Mouse (Mus musculus) midbrain, embryonic 16.5 days (tissue): ENCODE results near the gene Celf2. TPM values are rescaled to one million over a fixed set of nuclear protein-coding genes. Genes with fewer than 3 reads are reported as not detected.

Source experiments
- ATAC-seq: fragments of 200-750 bp; cut with Nextera tagmentation; 2 replicates; pipeline ENCODE4 v1.8.0; 2017; ENCODE audit warnings: moderate TSS enrichment
- H3K27ac ChIP-seq: fragments of 300-500 bp; sonication (generic); 2 replicates; pipeline ENCODE4 v1.5.1; 2014; ENCODE audit warnings: mild to moderate bottlenecking, low read length, mixed read lengths
- H3K27me3 ChIP-seq: fragments of 300-500 bp; sonication (generic); 2 replicates; pipeline ENCODE4 v1.6.1; 2014; ENCODE audit warnings: low read depth, low read length, mixed read lengths; ENCODE audit not compliant: control insufficient read depth, insufficient read depth
- H3K36me3 ChIP-seq: fragments of 300-500 bp; sonication (generic); 2 replicates; pipeline ENCODE4 v1.6.1; 2014; ENCODE audit warnings: mild to moderate bottlenecking, low read length, moderate library complexity, mixed read lengths; ENCODE audit not compliant: control insufficient read depth, insufficient read depth
- H3K4me1 ChIP-seq: fragments of 300-500 bp; sonication (generic); 2 replicates; pipeline ENCODE4 v1.6.1; 2014; ENCODE audit warnings: mild to moderate bottlenecking, low read length, mixed read lengths; ENCODE audit not compliant: control insufficient read depth, insufficient read depth
- H3K4me2 ChIP-seq: fragments of 300-500 bp; sonication (generic); 2 replicates; pipeline ENCODE4 v1.6.1; 2014; ENCODE audit warnings: mild to moderate bottlenecking, low read length, mixed read lengths
- H3K4me3 ChIP-seq: fragments of 300-500 bp; sonication (generic); 2 replicates; pipeline ENCODE4 v1.5.1; 2014; ENCODE audit warnings: low read depth, mild to moderate bottlenecking, low read length, moderate library complexity, mixed read lengths
- H3K9ac ChIP-seq: fragments of 300-500 bp; sonication (generic); 2 replicates; pipeline ENCODE4 v1.6.1; 2014; ENCODE audit warnings: low read depth, low read length, mixed read lengths
- H3K9me3 ChIP-seq: fragments of 300-500 bp; sonication (generic); replicated peaks from 2 replicates; pipeline ENCODE4 v1.6.1; 2014; ENCODE audit warnings: mild to moderate bottlenecking, low read length, mixed read lengths; ENCODE audit not compliant: control insufficient read depth, poor library complexity, severe bottlenecking
- WGBS: fragments of 180-500 bp; shearing (Covaris S2); extraction: QIAGEN DNeasy Blood & Tissue Kit; methylation state at CpG from one replicate; pipeline ENCODE4 v1.1.7; 2014; 5-methylcytosine and 5-hydroxymethylcytosine counted together
- polyA plus RNA-seq: library from polyadenylated mRNA; unstranded; fragments of >200 nt; fragmentation: Nextera tagmentation; extraction: Ambion mirVana; gene quantifications from 2 replicates; pipeline ENCODE4 v1.2.1, GENCODE M21; 2015

Celf2 gene
- polyA plus RNA-seq, 1 experiment from 2014 or later = 160 TPM

DNA sequence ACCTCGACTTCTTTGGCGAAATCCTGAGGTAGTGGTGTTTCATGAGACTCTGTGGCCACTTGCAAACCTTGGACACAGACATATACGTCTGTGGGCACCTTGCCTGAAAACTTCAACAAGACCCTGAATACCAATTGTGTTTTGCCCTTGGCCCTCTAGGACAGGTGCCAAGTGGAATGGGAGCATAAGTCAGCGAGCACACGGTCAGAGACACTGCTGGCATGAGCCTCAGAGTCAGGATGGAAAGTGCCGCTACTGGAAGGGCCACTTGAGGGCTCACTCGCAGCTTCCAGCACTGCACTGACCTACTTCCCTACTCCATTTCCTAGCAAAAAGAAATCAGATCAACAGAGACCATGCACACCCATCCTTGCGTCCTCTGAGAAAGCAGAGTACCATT is 783.3 kb downstream of the Celf2 start:
- H3K4me1 ChIP-seq = peaks cover 34% of the 10 kb centered on the region
- H3K36me3 ChIP-seq = no peaks in the 10 kb centered on the region
- no peak overlapping the region for H3K27ac ChIP-seq
- no peak overlapping the region for H3K4me3 ChIP-seq
- whole genome bisulfite sequencing = 76% methylated on average over 8 of the region's 8 CpGs
- no peaks in the 10 kb centered on the region for H3K27me3 ChIP-seq
- H3K9me3 ChIP-seq = no peaks in the 10 kb centered on the region
- no peak for ATAC-seq
- H3K9ac ChIP-seq = no peak overlapping the region
- H3K4me2 ChIP-seq = no peak overlapping the region

DNA sequence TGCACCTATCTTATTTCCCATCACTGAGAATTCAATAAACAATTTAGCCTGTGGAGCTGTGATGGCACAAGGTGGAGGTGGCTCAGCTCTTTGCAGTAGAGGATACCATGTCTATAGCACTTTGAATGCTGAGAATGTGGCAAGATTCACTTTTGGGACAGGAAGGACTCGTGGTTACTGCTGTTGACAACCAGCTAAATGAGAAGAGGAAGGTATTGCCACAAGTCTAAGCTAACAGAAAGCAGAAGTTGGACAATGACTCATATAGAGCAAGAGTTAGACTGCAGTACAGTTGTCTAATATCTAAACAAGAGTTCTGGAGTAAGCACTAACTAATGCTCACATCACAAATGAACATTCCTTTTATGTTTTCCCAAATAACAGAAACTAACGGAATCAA is 785.8 kb downstream of the Celf2 start:
- ATAC-seq = no peak
- peaks cover 34% of the 10 kb centered on the region for H3K4me1 ChIP-seq
- no peaks in the 10 kb centered on the region for H3K36me3 ChIP-seq
- H3K27me3 ChIP-seq = no peaks in the 10 kb centered on the region
- WGBS = 83% methylated on average over 2 of the region's 2 CpGs
- no peaks in the 10 kb centered on the region for H3K9me3 ChIP-seq
- H3K4me2 ChIP-seq = no peak overlapping the region
- no peak overlapping the region for H3K4me3 ChIP-seq
- no peak overlapping the region for H3K27ac ChIP-seq
- no peak overlapping the region for H3K9ac ChIP-seq

DNA sequence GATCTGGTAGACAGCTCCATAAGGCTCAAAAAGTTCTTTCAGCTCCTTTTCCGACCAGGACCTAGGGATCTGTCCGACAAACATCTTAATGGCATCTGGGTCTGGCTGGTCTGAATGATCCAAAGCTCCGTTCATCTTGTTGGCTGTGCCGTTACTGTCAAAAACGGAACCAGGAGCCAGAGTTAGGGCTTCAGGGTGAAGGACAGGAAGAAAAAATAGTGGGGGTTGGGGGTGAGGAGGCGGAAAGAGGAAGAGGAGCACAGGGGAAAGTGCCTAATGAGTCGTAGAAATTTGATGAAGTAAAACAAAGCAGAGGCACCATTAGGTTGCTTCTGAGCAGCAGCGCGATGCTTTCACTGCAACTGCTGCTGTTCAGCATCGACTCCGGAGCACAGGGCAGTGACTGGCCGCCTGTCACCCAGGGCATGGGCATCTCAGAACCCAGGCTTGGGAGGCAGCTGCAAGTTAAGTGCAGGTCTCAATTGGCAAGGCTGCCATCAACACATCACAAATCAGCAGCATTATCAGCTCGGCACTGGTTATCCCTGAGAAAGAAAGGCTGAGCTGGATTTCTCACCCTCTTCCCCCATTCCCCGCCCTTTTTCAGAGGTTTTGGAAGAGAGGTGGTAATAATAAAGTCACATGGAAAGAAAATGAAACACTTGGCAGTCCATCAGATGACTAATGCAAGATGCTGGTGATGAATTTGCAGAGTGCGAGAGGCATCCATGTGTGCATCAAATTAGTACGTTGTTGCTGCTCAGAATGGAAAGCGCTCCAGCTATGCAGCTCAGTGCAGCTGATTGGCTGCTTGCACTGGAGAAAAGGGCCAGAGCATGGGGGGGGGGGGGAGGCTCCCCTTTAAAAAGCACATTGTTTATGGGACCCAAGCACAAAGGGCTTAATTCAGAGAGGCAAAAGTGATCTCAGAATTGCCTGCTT is 787.6 kb downstream of the Celf2 start:
- H3K4me3 ChIP-seq = peak overlapping the region; percentile 40
- H3K36me3 ChIP-seq = no peaks in the 10 kb centered on the region
- ATAC-seq = peak; percentile 80
- 9% methylated on average over 17 of the region's 17 CpGs for WGBS
- peaks cover 34% of the 10 kb centered on the region for H3K4me1 ChIP-seq
- no peaks in the 10 kb centered on the region for H3K27me3 ChIP-seq
- no peaks in the 10 kb centered on the region for H3K9me3 ChIP-seq
- H3K27ac ChIP-seq = peak overlapping the region; percentile 78
- H3K9ac ChIP-seq = peak overlapping the region; percentile 66
- peak overlapping the region; percentile 80 for H3K4me2 ChIP-seq

DNA sequence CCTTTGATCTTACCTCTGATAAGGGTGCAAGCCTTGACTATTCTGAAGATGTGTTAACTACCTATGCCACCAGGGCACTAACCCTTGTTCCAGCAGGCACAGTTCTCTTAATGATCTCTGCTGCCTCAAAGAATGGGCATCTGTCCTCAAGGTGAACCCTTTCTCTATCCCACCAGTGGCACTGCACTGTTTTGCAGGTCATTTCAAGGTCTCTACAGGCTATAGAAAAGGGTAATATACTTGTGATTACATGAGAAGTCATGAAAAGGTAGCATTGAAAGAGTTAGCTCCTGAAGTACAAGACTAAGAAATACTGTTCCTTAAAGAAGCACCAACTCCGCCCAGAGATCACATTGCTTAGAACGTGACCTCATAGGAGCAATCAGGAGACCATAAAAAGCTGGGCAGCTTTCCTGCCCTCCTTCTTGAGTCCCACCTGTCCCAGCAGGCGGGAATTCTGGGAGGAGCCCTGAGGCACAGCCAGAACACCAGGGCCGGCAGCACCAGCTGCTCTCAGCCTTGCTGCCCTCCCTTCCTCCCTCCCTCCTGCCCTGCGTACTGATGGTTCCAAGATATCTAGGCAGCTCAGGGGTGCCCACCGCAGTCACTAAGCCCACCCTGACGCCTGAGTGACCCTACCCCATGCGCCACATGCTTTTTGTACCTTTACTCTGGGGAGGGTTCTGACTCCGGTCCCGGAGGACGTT is 788.5 kb downstream of the Celf2 start:
- WGBS = 26% methylated on average over 11 of the region's 11 CpGs

DNA sequence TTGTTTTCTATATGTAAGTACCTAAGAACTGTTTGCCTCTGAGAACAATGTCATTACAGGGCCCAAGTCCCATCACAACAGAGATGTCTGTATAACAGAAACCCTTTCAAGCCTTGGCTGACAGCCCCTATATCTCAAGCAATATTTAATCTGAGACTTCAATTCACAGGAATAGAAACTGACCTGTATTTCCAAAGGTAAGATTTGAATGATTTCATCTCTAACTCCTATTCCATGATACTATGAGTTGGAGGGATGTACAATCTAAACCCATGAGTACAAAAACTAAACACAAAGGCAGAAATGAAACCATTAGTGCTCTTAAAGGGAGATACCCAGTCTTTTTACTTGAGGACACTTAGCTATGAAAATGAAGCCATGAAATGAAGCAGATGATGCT is 790.5 kb downstream of the Celf2 start:
- no peak for ATAC-seq
- Histone ChIP-seq H3K9ac (no peak overlapping the region), H3K27me3 (no peaks in the 10 kb centered on the region), H3K4me1 (peaks cover 34% of the 10 kb centered on the region), H3K36me3 (no peaks in the 10 kb centered on the region), H3K9me3 (no peaks in the 10 kb centered on the region), H3K27ac (no peak overlapping the region), H3K4me2 (no peak overlapping the region), H3K4me3 (no peak overlapping the region)

More for the DNA sequence above, 788.5 kb downstream of the Celf2 start:
- Histone ChIP-seq H3K36me3 (no peaks in the 10 kb centered on the region), H3K27ac (peak overlapping the region; percentile 78; the same call in 1 of the 2 replicates), H3K4me1 (peaks cover 34% of the 10 kb centered on the region), H3K4me3 (peak overlapping the region; percentile 40), H3K9me3 (no peaks in the 10 kb centered on the region), H3K27me3 (no peaks in the 10 kb centered on the region), H3K4me2 (peak overlapping the region; percentile 80), H3K9ac (peak overlapping the region; percentile 66)
- peak; percentile 71 for ATAC-seq

DNA sequence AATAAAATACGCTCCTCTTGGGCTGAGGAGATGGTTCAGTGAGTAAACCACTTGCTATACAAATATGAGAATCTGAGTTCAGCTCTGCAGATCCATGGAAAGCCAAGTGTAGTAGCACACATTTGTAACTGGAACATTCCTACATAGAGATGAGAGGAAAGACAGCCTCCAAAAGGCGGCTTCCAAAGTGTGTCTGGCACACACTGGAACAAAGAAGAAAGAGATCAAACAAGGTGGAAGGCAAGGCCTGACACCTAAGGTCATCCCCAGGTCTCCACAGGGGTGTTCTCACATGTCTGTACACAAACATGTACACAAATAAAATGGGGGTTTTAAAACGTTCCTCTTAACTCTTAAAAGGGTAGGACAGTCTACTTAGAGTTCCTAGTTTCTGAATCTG is 791.4 kb downstream of the Celf2 start:
- ATAC-seq = no peak
- Histone ChIP-seq H3K4me3 (no peak overlapping the region), H3K27ac (no peak overlapping the region), H3K9me3 (no peaks in the 10 kb centered on the region), H3K4me1 (peaks cover 30% of the 10 kb centered on the region), H3K4me2 (no peak overlapping the region), H3K9ac (no peak overlapping the region), H3K36me3 (no peaks in the 10 kb centered on the region), H3K27me3 (no peaks in the 10 kb centered on the region)
- 78% methylated on average over 3 of the region's 3 CpGs for WGBS

DNA sequence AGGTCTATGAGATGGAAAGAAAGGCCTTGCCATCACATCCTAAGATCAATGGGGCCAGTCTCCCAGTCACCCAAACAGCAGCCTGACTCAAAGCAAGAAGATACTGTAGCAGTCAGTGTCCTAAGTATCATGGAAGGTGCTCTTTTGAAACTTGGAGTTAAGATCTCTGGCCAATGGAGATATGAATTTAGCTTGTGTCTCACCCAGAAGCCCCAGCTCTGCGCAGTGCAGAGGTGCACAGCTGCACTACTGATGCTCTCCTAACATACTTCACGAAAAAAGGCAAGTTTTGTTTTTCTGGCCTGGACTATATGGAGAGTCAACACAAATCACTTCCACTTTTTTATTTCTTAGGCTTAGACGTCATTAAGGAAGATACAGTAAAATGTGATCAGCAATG is 793.8 kb downstream of the Celf2 start:
- H3K27me3 ChIP-seq = no peaks in the 10 kb centered on the region
- H3K36me3 ChIP-seq = no peaks in the 10 kb centered on the region
- H3K9ac ChIP-seq = no peak overlapping the region
- 93% methylated on average over 3 of the region's 3 CpGs for WGBS
- H3K4me3 ChIP-seq = no peak overlapping the region
- no peaks in the 10 kb centered on the region for H3K9me3 ChIP-seq
- peaks cover 6% of the 10 kb centered on the region for H3K4me1 ChIP-seq
- H3K27ac ChIP-seq = no peak overlapping the region
- ATAC-seq = no peak
- no peak overlapping the region for H3K4me2 ChIP-seq

DNA sequence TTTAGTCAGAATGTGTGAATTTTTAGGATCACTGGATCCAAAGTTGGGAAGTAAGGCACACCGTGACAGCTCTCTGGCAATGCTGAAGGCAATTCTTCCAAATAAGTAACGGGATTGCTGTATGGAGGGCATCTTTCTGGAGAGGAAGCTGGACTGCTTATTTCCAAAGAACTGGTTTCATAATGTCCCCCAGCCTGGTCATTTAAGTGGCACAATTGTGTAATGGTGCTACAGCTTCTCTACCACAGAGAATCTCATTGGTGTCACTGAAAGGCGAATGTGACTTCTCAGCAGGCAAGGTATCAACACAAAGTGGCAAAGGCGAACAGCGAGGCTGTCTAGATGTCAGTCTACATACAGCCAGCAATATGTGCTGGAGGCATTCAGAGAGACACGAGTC is 795.8 kb downstream of the Celf2 start:
- H3K36me3 ChIP-seq = no peaks in the 10 kb centered on the region
- no peaks in the 10 kb centered on the region for H3K9me3 ChIP-seq
- no peak overlapping the region for H3K4me2 ChIP-seq
- H3K27ac ChIP-seq = no peak overlapping the region
- no peak for ATAC-seq
- H3K27me3 ChIP-seq = no peaks in the 10 kb centered on the region
- 91% methylated on average over 6 of the region's 6 CpGs for WGBS
- no peak overlapping the region for H3K9ac ChIP-seq
- H3K4me1 ChIP-seq = no peaks in the 10 kb centered on the region
- no peak overlapping the region for H3K4me3 ChIP-seq
